Mouse (Mus musculus) thymus, postnatal 10 days (tissue): ENCODE results near the gene Elovl6.

Source experiments
- DNase-seq, 2 experiments: peaks; one replicate each; pipeline ENCODE4 v3.0.0; 2021; ENCODE audit warnings: low spot score in 2 of 2

The Elovl6 gene

GRCm38 (mm10) chr3:129565458-129565857 lies 33.3 kb downstream of the Elovl6 start:
- DNase-seq: no peak

DNA sequence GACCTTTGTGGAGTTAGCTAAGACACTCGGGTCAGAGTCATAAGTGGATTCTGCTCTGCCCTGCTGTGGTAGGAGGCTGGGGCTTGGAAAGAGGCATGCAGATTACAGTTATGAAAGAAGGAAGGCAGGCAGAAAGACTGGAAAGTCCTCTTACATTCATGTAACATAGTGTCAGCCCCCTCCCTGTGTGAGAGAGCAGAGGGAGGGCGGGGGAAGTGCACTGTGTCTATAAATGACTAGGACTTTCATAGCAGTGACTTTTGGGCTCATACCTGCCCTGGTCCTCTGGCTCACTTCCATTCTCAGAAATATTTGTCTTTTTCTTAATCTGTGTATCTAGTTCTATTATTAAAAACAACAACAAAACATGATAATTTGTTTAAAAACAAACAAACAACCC lies 33.9 kb downstream of the Elovl6 start:
- no peak for DNase-seq

- no peak for DNase-seq
Observed at GRCm38 (mm10) chr3:129566876-129567275, 34.7 kb downstream of the Elovl6 start.

GRCm38 (mm10) chr3:129568506-129568905 lies 36.4 kb downstream of the Elovl6 start:
- no peak for DNase-seq

GRCm38 (mm10) chr3:129570989-129571388 lies 38.8 kb downstream of the Elovl6 start:
- DNase-seq: no peak

GRCm38 (mm10) chr3:129571642-129572041 lies 39.5 kb downstream of the Elovl6 start:
- DNase-seq: no peak

DNA sequence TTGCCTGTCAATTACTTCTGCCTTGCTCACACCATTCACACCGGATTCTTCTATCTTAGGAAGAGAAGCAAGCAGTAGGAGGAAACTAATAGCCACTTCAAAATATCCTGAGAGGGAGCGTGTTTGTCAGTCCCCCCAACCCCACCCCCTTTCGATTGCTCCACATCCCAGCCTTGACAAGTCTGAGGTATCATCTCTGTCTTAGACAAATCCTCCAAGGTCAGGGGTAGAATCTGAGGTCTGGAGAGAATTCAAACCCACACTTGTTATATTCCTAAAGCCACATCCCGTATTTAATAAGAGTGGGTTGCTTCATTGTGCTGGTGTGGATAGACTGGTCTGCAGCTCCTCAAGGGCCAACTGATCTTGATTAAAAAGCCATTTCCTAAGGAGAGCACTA lies 40.8 kb downstream of the Elovl6 start:
- DNase-seq: no peak

GRCm38 (mm10) chr3:129573609-129574008 lies 41.5 kb downstream of the Elovl6 start:
- no peak for DNase-seq

DNA sequence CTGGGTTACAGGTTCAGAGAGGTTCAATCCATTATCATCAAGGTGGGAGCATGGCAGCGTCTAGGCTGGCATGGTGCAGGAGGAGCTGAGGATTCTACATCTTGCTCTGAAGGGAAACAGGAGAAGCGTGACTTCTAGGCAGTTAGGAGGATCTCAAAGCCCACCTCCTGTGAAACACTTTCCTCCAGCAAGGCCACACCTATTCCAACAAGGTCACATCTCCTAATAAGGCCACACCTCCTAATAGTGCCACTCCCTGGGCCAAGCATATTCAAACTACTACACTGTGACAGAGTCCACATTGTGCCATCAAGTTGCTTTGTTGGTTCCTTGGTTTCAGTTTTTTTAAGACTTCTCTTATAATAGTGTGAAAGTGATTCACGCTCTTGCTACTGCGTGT lies 42.9 kb downstream of the Elovl6 start:
- no peak for DNase-seq

DNA sequence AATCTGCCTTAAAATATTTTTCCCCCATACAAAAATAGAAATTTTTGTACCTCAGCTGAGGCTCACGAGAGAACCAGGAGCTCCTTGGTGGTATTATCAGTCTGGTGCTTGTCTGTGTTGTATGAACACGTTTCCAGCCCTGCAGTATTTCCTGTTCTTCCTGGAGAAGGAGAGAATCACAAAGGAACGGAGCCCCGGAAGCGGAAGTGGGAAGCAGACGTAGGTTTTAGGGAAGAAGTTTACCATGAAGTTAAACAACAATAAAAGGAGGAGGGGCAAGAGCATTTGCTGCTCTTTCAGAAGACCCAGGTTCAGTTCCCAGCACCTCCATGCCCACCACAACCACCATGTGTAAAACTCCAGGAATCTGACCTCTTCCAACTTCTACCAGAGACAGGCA lies 44.4 kb downstream of the Elovl6 start:
- DNase-seq: no peak

GRCm38 (mm10) chr3:129578741-129579475 lies 46.8 kb downstream of the Elovl6 start:
- DNase-seq: no peak

DNA sequence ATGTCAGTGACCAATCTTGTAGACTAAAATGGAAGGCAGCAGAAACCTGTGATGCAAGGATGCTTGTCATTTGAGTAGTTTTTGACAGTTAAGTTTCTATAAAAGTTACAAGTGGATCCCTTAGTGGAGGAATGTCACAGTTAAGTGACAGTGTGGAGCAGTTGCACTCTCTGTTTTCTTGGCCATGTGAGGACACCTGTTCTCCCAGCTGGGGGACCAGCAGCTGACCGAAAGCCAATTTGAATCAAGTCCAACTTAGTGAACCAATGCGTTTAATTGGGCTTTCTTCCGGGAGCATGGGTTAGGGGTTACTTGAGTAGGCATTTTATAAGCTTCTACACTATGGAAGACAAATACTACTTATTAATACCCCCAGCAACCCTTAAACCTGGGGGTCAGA lies 48.9 kb downstream of the Elovl6 start:
- no peak for DNase-seq

- DNase-seq: no peak
Observed at GRCm38 (mm10) chr3:129582449-129582848, 50.3 kb downstream of the Elovl6 start.

DNA sequence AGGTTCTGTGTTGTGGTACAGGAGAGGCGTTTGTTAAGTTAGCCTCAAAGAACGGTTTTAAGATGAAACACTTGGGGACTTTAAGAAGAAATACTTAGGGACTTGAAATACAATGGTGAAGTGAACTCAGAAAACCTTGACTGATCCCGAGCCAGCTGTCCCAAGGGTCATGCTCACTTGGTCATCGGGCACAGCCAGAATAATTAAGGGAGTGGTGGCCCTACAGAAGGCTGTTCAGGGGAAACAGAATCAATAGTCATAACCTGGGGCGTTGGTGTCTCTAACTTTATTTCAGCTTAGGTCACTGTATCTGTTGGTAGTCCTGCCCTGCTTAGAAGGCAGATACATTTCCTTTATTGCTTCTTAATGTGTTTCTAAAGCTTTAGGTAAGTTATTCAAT lies 51.1 kb downstream of the Elovl6 start:
- no peak for DNase-seq

GRCm38 (mm10) chr3:129587916-129588315 lies 55.8 kb downstream of the Elovl6 start:
- DNase-seq: no peak

- no peak for DNase-seq
Observed at GRCm38 (mm10) chr3:129588753-129589152, 56.6 kb downstream of the Elovl6 start.

- DNase-seq: no peak
Observed at GRCm38 (mm10) chr3:129589705-129590104, 57.5 kb downstream of the Elovl6 start.

DNA sequence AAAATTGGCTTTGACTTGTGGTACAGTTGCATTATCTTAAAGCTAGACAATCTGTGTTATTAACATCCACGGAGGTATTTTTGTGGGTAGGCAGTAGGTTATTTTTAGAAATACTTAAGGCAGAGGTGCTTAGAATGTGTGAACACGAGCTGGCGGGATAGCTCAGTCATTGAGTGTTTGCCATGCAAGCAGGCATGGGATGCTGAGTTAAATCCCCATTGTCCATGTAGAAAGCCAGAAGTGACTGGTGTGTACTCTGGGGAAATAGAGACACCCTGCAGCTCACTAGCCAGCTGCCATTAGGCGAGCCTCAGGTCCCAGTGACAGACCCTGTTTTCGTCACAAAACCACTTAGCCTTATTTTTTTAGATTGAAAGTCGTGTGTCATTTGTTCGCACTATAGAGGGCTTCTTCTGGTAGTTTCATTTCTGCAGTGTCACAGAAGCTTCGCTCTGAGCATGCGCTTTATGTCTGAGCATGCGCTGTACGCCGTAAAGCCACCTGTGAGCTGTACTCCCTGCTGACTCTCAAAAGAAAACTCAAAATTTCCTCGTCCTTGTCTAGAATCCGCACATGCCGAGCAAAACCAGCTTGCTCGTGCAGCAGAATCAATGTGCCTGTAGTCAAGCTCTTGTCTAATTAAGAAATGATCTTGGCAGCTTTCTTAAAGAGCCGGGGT lies 58.5 kb downstream of the Elovl6 start:
- peak; percentile 64 to 69 for DNase-seq

DNA sequence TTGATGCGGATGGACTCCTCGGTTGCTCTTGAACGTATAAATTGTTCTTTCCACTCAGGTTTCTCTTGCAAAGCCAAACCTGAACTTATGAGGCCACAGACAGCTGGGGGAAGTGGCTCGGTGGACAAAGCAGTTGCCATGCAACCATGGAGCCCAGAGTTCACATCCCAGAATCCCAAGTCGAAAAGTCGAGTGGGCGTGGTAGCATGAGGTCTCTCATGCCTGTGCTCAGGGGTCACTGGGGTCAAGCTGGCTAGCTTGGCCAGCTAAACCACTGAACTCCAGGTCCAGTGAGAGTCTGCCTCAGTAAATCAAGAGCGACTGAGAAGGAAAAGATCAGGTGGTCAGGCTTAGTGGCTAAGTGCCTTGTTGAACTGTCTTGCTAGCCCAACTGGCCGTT lies 59.1 kb downstream of the Elovl6 start:
- DNase-seq: no peak

DNA sequence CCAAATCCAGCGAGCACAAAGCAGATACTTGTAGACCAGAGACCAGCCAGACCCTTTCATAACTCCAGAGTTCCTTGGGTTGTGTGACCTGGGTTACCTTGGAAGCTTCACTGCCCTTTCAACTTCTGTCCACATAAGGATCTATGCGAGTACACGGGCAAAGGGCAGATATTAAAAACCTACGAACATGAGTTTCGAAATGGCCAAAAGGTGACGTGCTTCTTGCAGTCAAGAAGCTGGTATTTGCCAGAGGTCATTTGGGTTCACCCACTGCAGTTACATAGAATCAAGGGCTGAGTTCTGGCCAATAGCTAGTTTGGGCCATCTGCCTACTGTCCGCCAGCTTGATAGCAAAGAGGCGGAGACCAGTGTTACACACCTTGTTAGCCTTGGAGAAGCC lies 59.6 kb downstream of the Elovl6 start:
- no peak for DNase-seq

DNA sequence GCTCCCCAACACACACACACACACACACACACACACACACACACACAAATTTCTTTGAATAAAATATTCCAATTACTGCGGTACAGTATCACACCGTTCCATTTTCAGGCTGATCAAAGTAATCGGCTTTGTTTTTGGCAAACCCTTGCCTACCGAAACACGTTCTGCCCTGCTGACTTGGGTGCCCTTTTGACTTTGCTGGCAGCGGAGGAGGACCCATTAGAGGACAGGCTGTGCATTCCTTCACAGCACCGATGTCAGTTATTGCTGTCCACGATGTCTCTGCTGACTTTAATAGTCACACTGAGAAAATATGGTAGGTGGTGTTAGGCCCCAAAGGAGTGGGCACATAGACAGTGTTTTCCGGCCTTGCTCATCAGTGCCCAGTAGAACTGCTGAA lies 60.8 kb downstream of the Elovl6 start:
- DNase-seq: no peak

DNA sequence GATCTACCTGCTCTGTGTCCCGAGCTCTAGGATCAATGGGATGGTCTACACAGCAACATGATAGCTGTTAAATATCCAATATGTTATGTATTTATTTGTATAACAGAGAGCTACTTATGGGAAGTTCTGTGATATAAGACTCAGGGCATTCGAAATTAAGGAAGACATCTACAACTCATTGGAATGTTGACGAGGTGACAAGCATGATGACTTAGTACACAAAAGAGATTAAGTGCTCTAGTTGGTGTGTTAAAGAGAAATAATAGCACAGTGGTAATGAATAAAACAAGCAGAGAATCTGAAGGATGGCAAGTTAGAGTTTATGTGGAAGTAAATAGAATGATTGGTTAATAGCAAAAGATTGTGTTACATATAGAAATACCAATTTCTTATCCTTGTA lies 61.6 kb downstream of the Elovl6 start:
- DNase-seq: no peak

DNA sequence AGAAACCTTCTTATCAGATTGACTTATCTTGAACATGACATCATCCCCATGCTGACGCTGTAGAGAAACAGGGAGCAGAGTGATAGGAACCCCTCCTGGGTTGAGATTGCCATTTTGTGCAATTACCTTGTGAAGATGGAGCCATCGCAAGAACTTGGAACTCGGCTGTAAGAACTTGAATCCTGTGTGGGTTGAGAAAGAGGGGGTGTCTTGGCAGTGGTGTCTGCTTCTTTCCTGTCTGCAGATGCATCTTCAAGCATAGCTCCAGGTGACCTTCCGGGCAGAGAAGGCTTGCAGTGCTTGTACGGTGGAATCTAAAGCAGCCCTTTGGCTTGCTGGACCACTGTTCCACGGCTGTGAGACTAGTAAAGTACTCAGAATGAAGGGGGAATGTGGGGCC lies 63.9 kb downstream of the Elovl6 start:
- DNase-seq: no peak

DNA sequence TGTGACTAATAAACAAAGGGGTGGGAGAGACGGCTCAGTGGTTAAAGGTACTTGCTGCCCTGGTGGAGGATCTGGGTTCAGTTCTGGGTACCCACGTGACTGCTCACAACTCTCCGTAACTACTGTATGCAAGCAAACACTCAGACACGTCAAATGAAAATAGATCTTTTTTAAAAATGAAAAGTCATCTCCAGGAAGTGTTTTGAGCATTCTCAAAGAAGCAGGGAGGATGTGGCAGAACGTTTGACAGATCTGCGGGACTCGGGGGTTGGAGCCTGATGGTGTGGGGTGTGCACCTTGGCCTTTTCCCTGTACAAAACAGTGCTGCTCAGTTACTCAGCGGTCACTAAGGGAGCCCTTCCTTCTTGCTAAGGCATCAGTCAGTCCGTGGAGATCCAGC lies 70.1 kb downstream of the Elovl6 start:
- DNase-seq: peak; percentile 18 to 34
